Mouse (Mus musculus) forebrain, embryonic 15.5 days (tissue): ENCODE data around the gene Xpnpep1. TPM values are rescaled to one million over a fixed set of nuclear protein-coding genes. Genes with fewer than 3 reads are reported as not detected.
A peak's percentile ranks its signal among the peaks of the same experiment; 100 is the strongest.

ENCODE experiments used
- ATAC-seq: fragments of 200-750 bp; cut with Nextera tagmentation; replicated peaks from 2 replicates; pipeline ENCODE4 v1.8.0; 2017; ENCODE audit warnings: mild to moderate bottlenecking, moderate TSS enrichment, moderate library complexity
- H3K27ac ChIP-seq: fragments of 300-500 bp; sonication (generic); replicated peaks from 2 replicates; pipeline ENCODE4 v1.5.1; 2015; ENCODE audit warnings: mild to moderate bottlenecking, inconsistent platforms
- H3K27me3 ChIP-seq: fragments of 300-500 bp; sonication (generic); 2 replicates; pipeline ENCODE4 v1.6.1; 2015; ENCODE audit warnings: inconsistent platforms
- H3K36me3 ChIP-seq: fragments of 300-500 bp; sonication (generic); 2 replicates; pipeline ENCODE4 v1.6.1; 2015; ENCODE audit warnings: mild to moderate bottlenecking, inconsistent platforms
- H3K4me1 ChIP-seq: fragments of 300-500 bp; sonication (generic); 2 replicates; pipeline ENCODE4 v1.6.1; 2015; ENCODE audit warnings: inconsistent platforms
- H3K4me2 ChIP-seq: fragments of 300-500 bp; sonication (generic); replicated peaks from 2 replicates; pipeline ENCODE4 v1.6.1; 2015; ENCODE audit warnings: mild to moderate bottlenecking, inconsistent platforms
- H3K4me3 ChIP-seq: fragments of 300-500 bp; sonication (generic); 2 replicates; pipeline ENCODE4 v1.5.1; 2015; ENCODE audit warnings: mild to moderate bottlenecking, inconsistent platforms
- H3K9ac ChIP-seq: fragments of 300-500 bp; sonication (generic); replicated peaks from 2 replicates; pipeline ENCODE4 v1.6.1; 2015; ENCODE audit warnings: mild to moderate bottlenecking, inconsistent platforms
- H3K9me3 ChIP-seq: fragments of 300-500 bp; sonication (generic); 2 replicates; pipeline ENCODE4 v1.6.1; 2016; ENCODE audit warnings: inconsistent platforms
- WGBS: fragments of 180-500 bp; shearing (Covaris S2); methylation state at CpG from one replicate; pipeline ENCODE4 v1.1.7; 2015; ENCODE audit warnings: mixed read lengths; 5-methylcytosine and 5-hydroxymethylcytosine counted together
- polyA plus RNA-seq: library from polyadenylated mRNA; unstranded; fragments of >200 nt; fragmentation: Nextera tagmentation; extraction: Ambion mirVana; gene quantifications from 2 replicates; pipeline ENCODE4 v1.2.1, GENCODE M21; 2015

Gene Xpnpep1
- polyA plus RNA-seq = 130 and 136 TPM in 2 replicates

DNA sequence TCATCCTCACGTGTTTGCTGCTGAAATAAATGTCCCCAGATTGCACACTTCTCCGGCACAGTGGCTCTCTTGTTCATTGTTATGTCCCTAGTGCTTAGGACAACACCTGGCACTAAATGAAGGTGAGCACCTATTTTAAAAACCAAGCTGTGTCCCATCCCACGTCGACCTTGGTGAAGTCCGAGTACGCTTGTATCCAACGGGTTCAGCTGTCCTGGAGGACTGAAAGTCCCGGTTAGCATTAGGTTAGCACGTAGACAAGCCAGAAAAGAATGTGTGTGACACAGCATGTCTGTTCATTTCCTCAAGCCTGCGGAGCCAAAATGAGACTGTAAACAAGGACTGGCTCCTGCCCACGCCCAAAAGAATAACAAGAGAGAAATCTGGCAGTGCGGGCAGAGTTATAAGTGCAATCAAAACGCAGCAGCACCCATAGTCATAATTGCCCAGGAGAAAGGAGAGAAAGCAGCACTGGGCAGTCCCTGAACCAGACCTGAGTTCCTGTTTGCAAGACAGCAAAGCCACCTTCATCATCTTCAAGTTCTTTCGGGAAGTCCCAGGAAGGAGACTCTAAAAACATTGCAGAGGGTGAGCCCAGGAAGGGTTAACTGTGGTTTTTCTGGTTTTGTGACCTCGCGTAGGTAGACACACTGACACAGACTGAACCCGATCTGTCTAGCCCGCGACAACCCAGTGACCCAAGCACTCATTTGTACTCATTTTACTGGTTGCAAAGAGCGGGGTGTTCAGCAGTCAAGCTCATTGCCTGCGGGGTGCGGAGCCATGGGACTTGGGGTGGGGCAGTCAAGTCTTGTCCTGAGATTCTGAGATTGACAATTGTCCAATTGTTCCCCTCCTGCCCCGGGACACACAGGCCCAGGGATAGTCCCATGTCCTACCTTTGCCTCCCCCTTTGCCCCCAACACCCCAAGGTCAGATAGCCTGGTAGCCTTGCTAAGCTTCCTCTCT lies at the start of gene Xpnpep1:
TSS of gene Xpnpep1 (minus strand) at position 51 of the 969 bp plus-strand sequence.
- Histone ChIP-seq H3K9me3 (no peaks in the 10 kb centered on the region), H3K4me3 (peak within 1 kb of the TSS; percentile 86), H3K27ac (peak within 1 kb of the TSS; percentile 83; the same call in 1 of the 2 replicates), H3K36me3 (no peaks in the 10 kb centered on the region), H3K9ac (no peak within 1 kb of the TSS), H3K27me3 (no peaks in the 10 kb centered on the region), H3K4me2 (peak within 1 kb of the TSS; percentile 62), H3K4me1 (peaks cover 11% of the 10 kb centered on the region)
- no peak for ATAC-seq
- 81% methylated on average over 23 of the region's 23 CpGs for WGBS

DNA sequence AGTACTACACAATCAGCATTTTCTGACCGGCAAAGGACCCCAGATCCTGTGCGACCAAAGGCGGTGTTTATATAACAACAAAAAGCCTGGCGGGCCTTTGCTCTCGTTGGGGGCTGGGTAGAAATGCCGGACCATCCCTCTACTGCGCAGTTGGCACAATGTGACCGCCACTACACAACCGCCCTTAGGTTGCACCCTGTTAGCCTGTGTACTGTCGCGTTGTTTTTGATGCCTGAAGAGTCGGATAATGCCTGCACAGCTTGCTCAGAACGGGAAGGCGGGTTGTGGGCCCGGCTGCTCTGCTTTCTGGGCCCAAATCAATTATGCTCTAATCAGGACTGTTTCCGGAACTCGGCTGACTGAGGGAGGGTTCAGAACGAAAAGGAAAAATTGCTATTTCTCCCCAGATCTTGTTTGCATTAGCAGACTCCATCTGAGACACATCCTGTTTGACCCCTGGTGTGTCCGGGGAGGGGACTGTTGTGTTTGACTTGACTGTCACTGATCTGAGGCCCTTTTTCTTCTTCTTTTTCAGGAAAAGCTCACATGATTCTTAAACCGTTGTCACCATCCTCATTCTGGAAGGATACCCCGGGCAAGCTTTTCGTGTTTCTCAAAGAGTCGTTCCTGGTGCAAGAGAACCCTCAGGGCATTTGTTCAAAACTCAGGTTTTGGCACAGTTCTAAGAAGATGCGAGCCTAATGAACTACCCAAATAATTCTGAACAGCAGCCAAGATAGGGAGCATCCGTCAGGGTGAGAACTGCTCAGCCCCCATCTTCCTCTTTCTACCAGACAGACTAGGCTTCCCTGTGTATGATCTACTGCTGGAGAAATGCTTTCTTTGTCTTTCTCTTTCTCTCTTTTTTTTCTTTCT lies 47.5 kb upstream of the Xpnpep1 start:
- Histone ChIP-seq H3K36me3 (no peaks in the 10 kb centered on the region), H3K9me3 (no peaks in the 10 kb centered on the region), H3K27me3 (no peaks in the 10 kb centered on the region), H3K4me2 (peak overlapping the region; percentile 10; the same call in 1 of the 2 replicates), H3K4me1 (peaks cover 16% of the 10 kb centered on the region), H3K27ac (peak overlapping the region; percentile 34; the same call in 1 of the 2 replicates), H3K9ac (no peak overlapping the region), H3K4me3 (no peak overlapping the region)
- ATAC-seq = peak; percentile 58; the same call in 1 of the 2 replicates
- 31% methylated on average over 25 of the region's 25 CpGs for WGBS

DNA sequence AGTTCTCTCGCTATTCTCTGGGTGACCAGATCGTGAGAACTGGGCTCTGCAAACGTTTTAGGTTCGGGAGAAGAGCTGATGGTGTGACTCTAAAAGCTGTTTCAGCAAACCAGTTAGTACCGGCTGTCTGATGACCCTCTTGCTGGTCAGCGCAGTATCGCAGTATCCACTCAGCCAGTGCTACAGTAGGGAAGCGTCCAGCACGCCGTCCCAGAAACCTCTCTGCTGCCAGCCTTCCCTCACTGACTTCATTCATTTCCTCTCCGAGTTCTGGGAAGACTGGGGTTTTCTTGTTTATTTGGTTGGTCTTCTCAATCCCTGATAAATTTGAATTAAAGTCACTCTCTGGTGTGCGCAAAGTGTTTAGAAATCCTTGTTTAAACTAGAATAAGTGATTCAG lies 46.8 kb upstream of the Xpnpep1 start:
- ATAC-seq = no peak
- Histone ChIP-seq H3K4me3 (no peak overlapping the region), H3K27me3 (no peaks in the 10 kb centered on the region), H3K4me2 (no peak overlapping the region), H3K9me3 (no peaks in the 10 kb centered on the region), H3K27ac (no peak overlapping the region), H3K36me3 (no peaks in the 10 kb centered on the region), H3K9ac (no peak overlapping the region), H3K4me1 (peaks cover 16% of the 10 kb centered on the region)
- WGBS = 69% methylated on average over 12 of the region's 12 CpGs

DNA sequence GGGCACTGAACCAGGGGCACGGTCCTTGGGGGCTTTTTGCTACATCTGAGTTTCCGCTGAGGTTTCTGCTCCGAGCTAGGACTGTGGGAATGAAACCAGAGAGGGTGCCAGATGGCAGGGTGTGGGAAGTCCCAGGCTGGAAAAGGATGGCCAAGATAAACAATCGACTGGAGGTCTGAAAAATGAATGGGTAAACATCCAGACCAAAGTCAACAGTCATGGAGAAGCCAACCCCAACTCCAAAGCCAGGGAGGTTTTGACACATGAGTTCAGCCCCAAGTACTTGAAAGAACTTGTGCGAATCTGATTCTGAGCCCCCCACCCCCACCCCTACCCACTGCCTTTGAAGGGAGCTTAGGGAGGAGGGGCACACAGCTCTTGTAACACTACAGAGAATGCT lies 44.7 kb upstream of the Xpnpep1 start:
- no peak overlapping the region for H3K9ac ChIP-seq
- H3K9me3 ChIP-seq = no peaks in the 10 kb centered on the region
- no peak overlapping the region for H3K27ac ChIP-seq
- H3K4me1 ChIP-seq = peaks cover 18% of the 10 kb centered on the region
- no peak for ATAC-seq
- no peaks in the 10 kb centered on the region for H3K36me3 ChIP-seq
- H3K27me3 ChIP-seq = no peaks in the 10 kb centered on the region
- no peak overlapping the region for H3K4me2 ChIP-seq
- H3K4me3 ChIP-seq = no peak overlapping the region
- WGBS = 78% methylated on average over 5 of the region's 5 CpGs

DNA sequence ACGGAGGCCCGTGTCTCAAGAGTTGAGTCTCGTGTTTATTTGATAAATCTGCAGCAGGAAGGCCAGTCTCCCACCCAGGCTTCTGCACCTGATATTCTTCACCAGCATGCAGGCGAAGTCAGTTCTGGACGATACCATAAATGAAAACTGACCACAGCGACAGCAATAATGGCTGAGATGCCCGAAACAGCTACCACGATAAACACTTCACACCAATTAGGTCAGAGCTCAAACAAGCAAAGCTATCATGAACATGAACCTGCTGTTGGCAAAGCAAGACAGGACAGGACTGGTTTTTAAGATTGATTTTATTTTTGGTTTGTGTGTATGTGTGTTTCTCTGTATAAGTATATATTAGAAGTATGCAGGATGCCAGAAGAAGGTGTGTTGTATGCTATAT lies 42.8 kb upstream of the Xpnpep1 start:
- no peak overlapping the region for H3K4me2 ChIP-seq
- WGBS = 92% methylated on average over 8 of the region's 8 CpGs

DNA sequence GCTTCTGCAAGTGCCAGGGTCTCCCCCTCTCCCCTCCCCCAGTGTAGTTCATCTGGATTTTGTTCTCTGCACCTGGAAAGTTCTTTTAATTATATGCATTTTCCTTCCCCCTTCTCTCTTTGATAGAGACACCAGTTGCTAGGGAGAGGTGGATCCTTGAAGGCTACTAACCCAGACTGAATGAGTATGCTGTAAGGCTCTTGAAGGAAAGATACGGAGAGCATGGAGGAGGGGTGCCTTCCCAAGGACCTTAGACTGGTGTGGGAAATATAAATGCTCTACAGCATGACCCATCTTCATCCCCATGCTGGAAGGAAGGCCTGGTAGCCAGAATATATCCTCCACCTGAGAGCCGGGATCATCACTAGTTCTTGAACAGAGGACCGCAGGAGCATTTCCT lies 41.3 kb upstream of the Xpnpep1 start:
- 93% methylated on average over 3 of the region's 3 CpGs for WGBS
- H3K27me3 ChIP-seq = no peaks in the 10 kb centered on the region

More for the DNA sequence above, 42.8 kb upstream of the Xpnpep1 start:
- no peaks in the 10 kb centered on the region for H3K27me3 ChIP-seq
- no peaks in the 10 kb centered on the region for H3K36me3 ChIP-seq
- ATAC-seq = no peak
- no peaks in the 10 kb centered on the region for H3K9me3 ChIP-seq
- no peak overlapping the region for H3K4me3 ChIP-seq
- H3K27ac ChIP-seq = no peak overlapping the region
- H3K9ac ChIP-seq = no peak overlapping the region
- peaks cover 16% of the 10 kb centered on the region for H3K4me1 ChIP-seq

DNA sequence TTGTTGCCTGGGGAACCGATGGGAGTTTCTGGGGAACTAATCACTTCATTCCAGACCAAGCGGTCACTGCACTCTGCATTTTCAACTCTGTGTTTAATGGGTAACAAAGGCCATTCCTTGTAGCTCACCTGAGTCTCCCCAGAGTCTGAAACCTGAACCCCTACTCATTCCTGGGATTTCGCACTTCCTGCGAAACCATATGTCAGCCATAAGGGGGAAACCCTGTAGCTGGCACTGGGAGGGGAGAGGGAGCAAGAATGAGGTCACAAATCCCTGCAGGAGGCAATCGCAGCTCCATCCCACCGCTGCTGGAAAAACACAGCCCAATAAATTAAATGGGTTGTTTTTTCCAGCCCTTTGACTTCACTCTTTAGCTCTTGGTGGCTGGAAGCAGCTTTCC lies 40.9 kb upstream of the Xpnpep1 start:
- H3K36me3 ChIP-seq = no peaks in the 10 kb centered on the region
- no peak overlapping the region for H3K27ac ChIP-seq
- no peaks in the 10 kb centered on the region for H3K9me3 ChIP-seq
- H3K9ac ChIP-seq = no peak overlapping the region
- H3K4me3 ChIP-seq = no peak overlapping the region
- 43% methylated on average over 6 of the region's 6 CpGs for WGBS
- no peak overlapping the region for H3K4me2 ChIP-seq
- peaks cover 12% of the 10 kb centered on the region; the same call in 1 of the 2 replicates for H3K4me1 ChIP-seq
- no peaks in the 10 kb centered on the region for H3K27me3 ChIP-seq
- ATAC-seq = no peak

More for the DNA sequence above, 41.3 kb upstream of the Xpnpep1 start:
- peaks cover 8% of the 10 kb centered on the region; the same call in 1 of the 2 replicates for H3K4me1 ChIP-seq
- H3K9me3 ChIP-seq = no peaks in the 10 kb centered on the region
- H3K36me3 ChIP-seq = no peaks in the 10 kb centered on the region
- H3K27ac ChIP-seq = no peak overlapping the region
- H3K4me3 ChIP-seq = no peak overlapping the region
- no peak overlapping the region for H3K9ac ChIP-seq
- no peak overlapping the region for H3K4me2 ChIP-seq
- ATAC-seq = no peak

DNA sequence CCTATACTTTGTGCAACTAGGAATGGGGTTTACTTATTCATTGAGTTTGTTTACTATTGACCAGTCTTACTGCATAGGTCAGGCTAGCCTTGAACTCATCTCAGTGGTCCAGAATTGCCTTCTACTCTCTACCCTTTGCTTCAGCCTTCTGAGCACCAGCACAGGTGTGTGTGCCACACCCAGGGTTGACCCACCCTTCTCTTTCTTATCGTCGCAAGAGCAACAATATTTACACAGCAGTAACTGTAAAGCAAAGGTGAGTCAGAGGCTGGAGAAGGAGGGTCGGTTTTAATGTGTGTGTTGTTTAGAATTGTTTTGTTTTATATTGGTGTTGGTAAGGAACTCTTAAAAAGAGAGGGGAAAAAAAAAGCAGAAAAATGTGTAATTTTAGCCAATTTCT lies 40.5 kb upstream of the Xpnpep1 start:
- 89% methylated on average over 3 of the region's 3 CpGs for WGBS
- no peaks in the 10 kb centered on the region for H3K36me3 ChIP-seq
- H3K4me1 ChIP-seq = peaks cover 16% of the 10 kb centered on the region; the same call in 1 of the 2 replicates

DNA sequence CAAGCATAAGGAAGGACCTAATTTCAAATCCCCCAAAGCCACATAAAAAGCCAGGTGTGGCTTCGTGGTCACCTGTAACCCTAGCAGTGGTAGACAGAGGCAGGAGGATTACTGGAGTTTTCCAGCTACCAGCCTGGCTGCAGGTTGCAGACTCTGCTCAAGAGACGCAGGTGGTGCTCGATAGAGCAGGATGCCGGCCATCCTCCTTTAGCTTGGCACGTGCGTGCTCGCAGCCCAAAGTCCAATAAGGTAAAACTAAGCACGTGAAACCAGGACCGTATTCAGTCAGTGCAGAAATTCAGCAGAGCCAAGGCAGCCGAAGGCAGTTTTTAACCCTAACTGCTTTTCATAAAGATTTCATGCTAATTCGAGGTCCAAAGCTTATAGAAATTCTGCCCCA lies 40.0 kb upstream of the Xpnpep1 start:
- H3K36me3 ChIP-seq = no peaks in the 10 kb centered on the region
- no peak overlapping the region for H3K9ac ChIP-seq
- H3K9me3 ChIP-seq = no peaks in the 10 kb centered on the region
- H3K4me2 ChIP-seq = no peak overlapping the region
- H3K4me3 ChIP-seq = no peak overlapping the region
- peaks cover 19% of the 10 kb centered on the region; the same call in 1 of the 2 replicates for H3K4me1 ChIP-seq
- H3K27ac ChIP-seq = no peak overlapping the region
- ATAC-seq = no peak
- H3K27me3 ChIP-seq = no peaks in the 10 kb centered on the region
- WGBS = 90% methylated on average over 11 of the region's 11 CpGs

More for the DNA sequence above, 40.5 kb upstream of the Xpnpep1 start:
- no peak overlapping the region for H3K4me3 ChIP-seq
- no peak overlapping the region for H3K4me2 ChIP-seq
- no peak overlapping the region for H3K27ac ChIP-seq
- H3K27me3 ChIP-seq = no peaks in the 10 kb centered on the region
- no peak for ATAC-seq
- no peaks in the 10 kb centered on the region for H3K9me3 ChIP-seq
- no peak overlapping the region for H3K9ac ChIP-seq

DNA sequence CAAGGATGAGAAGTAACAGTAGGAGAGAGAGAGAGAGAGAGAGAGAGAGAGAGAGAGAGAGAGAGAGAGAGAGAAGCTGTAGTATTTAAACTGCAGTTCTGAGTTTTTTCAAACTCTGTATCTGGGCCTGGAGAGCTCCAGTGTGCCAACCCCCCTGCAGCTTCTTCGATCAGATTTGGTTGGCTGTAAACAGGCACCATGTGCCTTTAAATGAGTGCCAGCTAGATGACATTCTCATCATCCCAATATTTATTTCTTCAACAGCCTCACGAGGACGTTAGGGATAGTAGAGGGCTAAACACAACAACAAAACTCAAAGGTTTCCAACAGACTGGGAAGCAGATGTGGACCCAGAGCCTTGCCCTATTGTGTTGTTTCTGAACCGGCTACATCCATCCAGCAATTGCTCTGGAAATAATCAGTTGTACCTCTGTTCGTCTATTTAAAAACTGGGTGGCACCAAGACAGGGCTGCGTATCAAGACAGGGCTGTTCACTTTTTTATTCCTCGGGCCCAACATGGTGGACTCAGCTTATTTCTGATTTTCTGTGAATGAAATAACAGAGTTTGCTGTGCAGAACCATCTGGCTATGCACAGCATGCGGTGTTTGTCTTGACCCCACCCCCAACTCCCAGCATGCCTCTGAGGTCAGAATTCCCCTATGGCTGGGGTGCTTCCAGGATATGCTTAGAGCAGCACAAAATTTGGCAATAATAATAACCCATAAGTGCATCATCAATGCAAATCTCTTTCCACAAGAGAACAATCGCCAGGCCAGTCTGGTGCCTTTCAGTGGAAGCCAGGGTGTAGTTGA lies 38.5 kb upstream of the Xpnpep1 start:
- Histone ChIP-seq H3K36me3 (no peaks in the 10 kb centered on the region), H3K4me1 (peaks cover 19% of the 10 kb centered on the region; the same call in 1 of the 2 replicates), H3K4me3 (no peak overlapping the region), H3K27me3 (no peaks in the 10 kb centered on the region), H3K27ac (no peak overlapping the region), H3K4me2 (no peak overlapping the region), H3K9ac (no peak overlapping the region), H3K9me3 (no peaks in the 10 kb centered on the region)
- WGBS = 68% methylated on average over 9 of the region's 9 CpGs
- ATAC-seq = no peak

DNA sequence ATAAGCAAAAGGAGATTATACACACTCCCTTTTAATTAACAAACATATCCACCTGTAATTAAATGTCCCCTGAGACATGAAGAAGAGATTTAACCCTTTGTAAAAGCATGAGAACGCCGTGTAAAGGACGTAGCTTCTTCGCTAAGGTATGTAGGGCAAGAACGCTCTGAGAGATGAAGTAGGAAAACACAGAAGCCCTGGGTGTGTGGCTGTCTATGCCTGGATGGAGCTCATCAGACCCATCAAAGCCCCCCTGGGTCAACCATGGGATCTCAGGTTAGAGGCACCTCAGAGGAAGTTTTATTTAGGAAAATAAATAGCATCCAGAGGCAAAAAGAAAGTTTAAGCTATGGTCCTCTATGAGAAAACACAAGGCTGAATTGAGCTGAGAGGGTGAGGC lies 37.3 kb upstream of the Xpnpep1 start:
- Histone ChIP-seq H3K27ac (no peak overlapping the region), H3K36me3 (no peaks in the 10 kb centered on the region), H3K27me3 (no peaks in the 10 kb centered on the region), H3K4me2 (no peak overlapping the region), H3K9me3 (no peaks in the 10 kb centered on the region), H3K9ac (no peak overlapping the region), H3K4me1 (peaks cover 19% of the 10 kb centered on the region; the same call in 1 of the 2 replicates), H3K4me3 (no peak overlapping the region)
- WGBS = 89% methylated on average over 5 of the region's 5 CpGs
- no peak for ATAC-seq
